Mouse (Mus musculus) right cerebral cortex, postnatal 10 days (tissue): ENCODE data around the gene Tecpr2.
"Not testable (repeated sequence)": the region's sequence is repeated elsewhere in the genome, so short reads cannot be mapped to it uniquely, and the experiment has no call there.

ENCODE experiments used
- DNase-seq, 2 experiments: peaks; one replicate each; pipeline ENCODE4 v3.0.0; 2021; ENCODE audit warnings: low spot score in 2 of 2

Tecpr2 gene

GRCm38 (mm10) chr12:110889036-110890020 lies at the start of gene Tecpr2, which contains the start of gene Cinp:
Gene Tecpr2, plus strand, starts transcription at chr12:110889264.
Gene Cinp, minus strand, starts transcription at chr12:110889145.
- peak; percentile 98 to 99 for DNase-seq

- peak; percentile 96 to 98 for DNase-seq
These were observed 48.5 kb upstream of the Tecpr2 start, which contains the start of gene Mok for GRCm38 (mm10) chr12:110840348-110841198. Gene Mok, minus strand, starts transcription at chr12:110840939.

- no peak for DNase-seq
These were observed 47.2 kb upstream of the Tecpr2 start for GRCm38 (mm10) chr12:110841731-110842493.

- DNase-seq: peak; percentile 83 to 89
These were observed 45.6 kb upstream of the Tecpr2 start for GRCm38 (mm10) chr12:110843194-110844048.

- DNase-seq: no peak
These were observed 44.6 kb upstream of the Tecpr2 start for GRCm38 (mm10) chr12:110844227-110845130.

- peak; percentile 83 to 84 for DNase-seq
These were observed 43.8 kb upstream of the Tecpr2 start for GRCm38 (mm10) chr12:110845131-110845880.

- no peak for DNase-seq
These were observed 42.8 kb upstream of the Tecpr2 start for GRCm38 (mm10) chr12:110846191-110846765.

GRCm38 (mm10) chr12:110850010-110850928 lies 38.8 kb upstream of the Tecpr2 start, which contains the start of gene Zfp839:
Gene Zfp839, plus strand, starts transcription at chr12:110850253.
- peak; percentile 92 for DNase-seq

GRCm38 (mm10) chr12:110850929-110851256 lies 38.2 kb upstream of the Tecpr2 start:
- no peak for DNase-seq

- no peak for DNase-seq
These were observed 37.6 kb upstream of the Tecpr2 start for GRCm38 (mm10) chr12:110851414-110851813.

GRCm38 (mm10) chr12:110851923-110852322 lies 37.1 kb upstream of the Tecpr2 start:
- DNase-seq: no peak

GRCm38 (mm10) chr12:110854786-110855737 lies 34.0 kb upstream of the Tecpr2 start:
- DNase-seq: no peak

GRCm38 (mm10) chr12:110857196-110857595 lies 31.9 kb upstream of the Tecpr2 start:
- no peak for DNase-seq

- DNase-seq: not testable (repeated sequence)
These were observed 30.4 kb upstream of the Tecpr2 start for GRCm38 (mm10) chr12:110858681-110859080.

- no peak for DNase-seq
These were observed 28.8 kb upstream of the Tecpr2 start for GRCm38 (mm10) chr12:110860293-110860692.

GRCm38 (mm10) chr12:110861256-110861655 lies 27.8 kb upstream of the Tecpr2 start:
- no peak for DNase-seq
